Mouse (Mus musculus) midbrain, embryonic 16.5 days (tissue): ENCODE measurements around the gene Ppbp. TPM values are rescaled to one million over a fixed set of nuclear protein-coding genes. Genes with fewer than 3 reads are reported as not detected.

Experiments
- ATAC-seq: fragments of 200-750 bp; cut with Nextera tagmentation; 2 replicates; pipeline ENCODE4 v1.8.0; 2017; ENCODE audit warnings: moderate TSS enrichment
- H3K27ac ChIP-seq: fragments of 300-500 bp; sonication (generic); 2 replicates; pipeline ENCODE4 v1.5.1; 2014; ENCODE audit warnings: mild to moderate bottlenecking, low read length, mixed read lengths
- H3K27me3 ChIP-seq: fragments of 300-500 bp; sonication (generic); 2 replicates; pipeline ENCODE4 v1.6.1; 2014; ENCODE audit warnings: low read depth, low read length, mixed read lengths; ENCODE audit not compliant: control insufficient read depth, insufficient read depth
- H3K36me3 ChIP-seq: fragments of 300-500 bp; sonication (generic); 2 replicates; pipeline ENCODE4 v1.6.1; 2014; ENCODE audit warnings: mild to moderate bottlenecking, low read length, moderate library complexity, mixed read lengths; ENCODE audit not compliant: control insufficient read depth, insufficient read depth
- H3K4me1 ChIP-seq: fragments of 300-500 bp; sonication (generic); 2 replicates; pipeline ENCODE4 v1.6.1; 2014; ENCODE audit warnings: mild to moderate bottlenecking, low read length, mixed read lengths; ENCODE audit not compliant: control insufficient read depth, insufficient read depth
- H3K4me2 ChIP-seq: fragments of 300-500 bp; sonication (generic); 2 replicates; pipeline ENCODE4 v1.6.1; 2014; ENCODE audit warnings: mild to moderate bottlenecking, low read length, mixed read lengths
- H3K4me3 ChIP-seq: fragments of 300-500 bp; sonication (generic); 2 replicates; pipeline ENCODE4 v1.5.1; 2014; ENCODE audit warnings: low read depth, mild to moderate bottlenecking, low read length, moderate library complexity, mixed read lengths
- H3K9ac ChIP-seq: fragments of 300-500 bp; sonication (generic); 2 replicates; pipeline ENCODE4 v1.6.1; 2014; ENCODE audit warnings: low read depth, low read length, mixed read lengths
- H3K9me3 ChIP-seq: fragments of 300-500 bp; sonication (generic); replicated peaks from 2 replicates; pipeline ENCODE4 v1.6.1; 2014; ENCODE audit warnings: mild to moderate bottlenecking, low read length, mixed read lengths; ENCODE audit not compliant: control insufficient read depth, poor library complexity, severe bottlenecking
- WGBS: fragments of 180-500 bp; shearing (Covaris S2); extraction: QIAGEN DNeasy Blood & Tissue Kit; methylation state at CpG from one replicate; pipeline ENCODE4 v1.1.7; 2014; 5-methylcytosine and 5-hydroxymethylcytosine counted together
- microRNA-seq: library from miRNA; unstranded; fragments of <30 nt; microRNA quantifications from one replicate; pipeline ENCODE4, GENCODE M21; 2017
- polyA plus RNA-seq: library from polyadenylated mRNA; unstranded; fragments of >200 nt; fragmentation: Nextera tagmentation; extraction: Ambion mirVana; gene quantifications from 2 replicates; pipeline ENCODE4 v1.2.1, GENCODE M21; 2015

Ppbp gene
- polyA plus RNA-seq, 1 experiment from 2014 or later: 1.0 TPM

GRCm38 (mm10) chr5:90806050-90806449 is 37.7 kb downstream of the Ppbp start:
- no peak overlapping the region for H3K4me2 ChIP-seq
- no peak overlapping the region for H3K27ac ChIP-seq
- no peaks in the 10 kb centered on the region for H3K27me3 ChIP-seq
- H3K9me3 ChIP-seq: no peaks in the 10 kb centered on the region
- H3K4me1 ChIP-seq: no peaks in the 10 kb centered on the region
- H3K9ac ChIP-seq: no peak overlapping the region
- ATAC-seq: no peak
- H3K4me3 ChIP-seq: no peak overlapping the region
- H3K36me3 ChIP-seq: no peaks in the 10 kb centered on the region

- Histone ChIP-seq H3K9ac (no peak overlapping the region), H3K4me3 (no peak overlapping the region), H3K36me3 (no peaks in the 10 kb centered on the region), H3K4me2 (no peak overlapping the region), H3K27ac (no peak overlapping the region), H3K9me3 (no peaks in the 10 kb centered on the region), H3K27me3 (no peaks in the 10 kb centered on the region), H3K4me1 (no peaks in the 10 kb centered on the region)
- ATAC-seq: no peak
- 89% methylated on average over 3 of the region's 3 CpGs for WGBS
Observed at GRCm38 (mm10) chr5:90807176-90807950, 39.0 kb downstream of the Ppbp start.

Small RNA genes within 50 kb of the gene (microRNA-seq; reads per million reads assigned to microRNA genes)
- gene Gm24322: not detected

Other genes starting within 250 kb of the Ppbp start
- gene Afm, start 249.6 kb upstream of the Ppbp start, polyA plus RNA-seq: not detected in 2 replicates
- gene 5830473C10Rik, start 207.4 kb upstream of the Ppbp start, polyA plus RNA-seq: 0.15 TPM in 1 of 2 replicates, not detected in the other
- gene Rassf6, start 127.9 kb upstream of the Ppbp start, polyA plus RNA-seq: 2.2 and 2.5 TPM in 2 replicates
- 0.27 and 0.35 TPM in 2 replicates for gene Cxcl5, start 9.2 kb upstream of the Ppbp start, polyA plus RNA-seq
- 32.5 and 34.8 TPM in 2 replicates for gene Pf4, start 3.9 kb downstream of the Ppbp start, polyA plus RNA-seq
- 0.35 TPM in 1 of 2 replicates, not detected in the other for gene Cxcl3, start 17.6 kb downstream of the Ppbp start, polyA plus RNA-seq
- not detected in 2 replicates for gene Cxcl15, start 26.0 kb downstream of the Ppbp start, polyA plus RNA-seq
- gene Cxcl1, start 122.7 kb downstream of the Ppbp start, polyA plus RNA-seq: 0.15 TPM in 1 of 2 replicates, not detected in the other
- 0.11 TPM in 1 of 2 replicates, not detected in the other for gene Cxcl2, start 135.4 kb downstream of the Ppbp start, polyA plus RNA-seq
- gene Mthfd2l, start 162.6 kb downstream of the Ppbp start, polyA plus RNA-seq: 59.8 and 62.4 TPM in 2 replicates